Mouse (Mus musculus) G1E-ER4 (cell line): ENCODE data around the gene Eda2r. TPM values are rescaled to one million over a fixed set of nuclear protein-coding genes. Genes with fewer than 3 reads are reported as not detected.

ENCODE experiments used
- GATA1 ChIP-seq: IDR thresholded peaks from one replicate; pipeline ENCODE4 v1.8.0; 2012; ENCODE audit warnings: low read length, inconsistent platforms
- polyA plus RNA-seq: library from polyadenylated mRNA; stranded (reverse); fragments of >175 nt; gene quantifications from 2 replicates; pipeline ENCODE4 v1.2.3, GENCODE M21; 2012

The Eda2r gene
- 0.08 and 0.19 TPM in 2 replicates for polyA plus RNA-seq

DNA sequence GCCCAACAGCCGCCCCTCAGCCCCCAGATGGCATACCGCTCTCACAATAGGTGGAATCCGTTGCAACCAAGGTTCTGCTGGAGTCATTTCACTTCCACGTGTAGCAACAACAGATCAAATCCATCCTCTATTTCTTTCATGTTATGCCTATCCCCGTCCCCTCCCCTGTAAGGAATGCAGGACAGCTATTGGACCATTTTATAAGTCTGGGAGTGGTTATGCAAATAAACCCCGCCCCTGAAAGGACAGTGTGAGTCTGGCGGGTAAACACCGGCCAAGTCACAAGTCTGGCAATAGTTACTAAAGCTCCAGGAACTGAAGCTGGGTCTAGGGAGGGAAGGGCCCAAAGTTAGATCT lies at the start of gene Eda2r:
Gene Eda2r (minus strand): TSS at position 152 of the 357 bp plus-strand sequence.
- TF ChIP-seq GATA1, result no peak

DNA sequence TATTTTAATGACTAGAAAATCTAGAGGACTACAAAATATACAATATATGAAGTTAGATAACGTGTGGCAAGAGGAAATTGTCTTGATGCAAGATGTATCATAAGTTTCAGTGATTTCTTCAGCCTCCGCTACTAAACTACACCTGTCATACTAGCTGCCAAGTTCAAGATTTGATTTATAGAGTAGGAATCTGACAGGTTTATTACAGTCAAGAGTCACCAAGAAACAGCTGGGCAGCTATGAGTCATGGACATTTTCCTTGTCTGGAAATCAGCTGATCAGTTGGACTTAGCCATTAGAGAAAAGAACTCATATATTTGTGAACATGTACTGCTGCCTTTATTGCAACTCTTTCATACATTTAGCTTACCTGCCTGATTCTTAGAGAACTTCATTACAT lies 20.9 kb upstream of the Eda2r start:
- no peak for TF ChIP-seq GATA1

DNA sequence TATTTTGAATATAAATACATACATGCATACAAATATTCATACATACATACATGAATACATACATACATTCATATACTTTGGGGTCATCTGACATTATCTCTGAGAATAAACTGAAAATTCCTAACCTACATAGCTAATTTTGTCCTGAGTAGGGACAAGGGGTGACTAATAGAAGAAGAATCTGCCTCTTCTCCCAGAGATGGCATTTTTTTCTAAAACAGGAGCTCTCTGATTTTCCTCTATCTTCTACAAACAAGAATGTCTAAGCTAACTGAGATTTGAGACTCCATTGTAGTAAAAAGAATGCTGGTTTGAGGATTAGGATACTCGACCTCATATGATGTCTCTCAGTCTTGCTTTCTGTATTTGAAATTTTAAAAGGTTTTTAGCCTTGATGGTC lies 1.1 kb upstream of the Eda2r start:
- no peak for TF ChIP-seq GATA1

DNA sequence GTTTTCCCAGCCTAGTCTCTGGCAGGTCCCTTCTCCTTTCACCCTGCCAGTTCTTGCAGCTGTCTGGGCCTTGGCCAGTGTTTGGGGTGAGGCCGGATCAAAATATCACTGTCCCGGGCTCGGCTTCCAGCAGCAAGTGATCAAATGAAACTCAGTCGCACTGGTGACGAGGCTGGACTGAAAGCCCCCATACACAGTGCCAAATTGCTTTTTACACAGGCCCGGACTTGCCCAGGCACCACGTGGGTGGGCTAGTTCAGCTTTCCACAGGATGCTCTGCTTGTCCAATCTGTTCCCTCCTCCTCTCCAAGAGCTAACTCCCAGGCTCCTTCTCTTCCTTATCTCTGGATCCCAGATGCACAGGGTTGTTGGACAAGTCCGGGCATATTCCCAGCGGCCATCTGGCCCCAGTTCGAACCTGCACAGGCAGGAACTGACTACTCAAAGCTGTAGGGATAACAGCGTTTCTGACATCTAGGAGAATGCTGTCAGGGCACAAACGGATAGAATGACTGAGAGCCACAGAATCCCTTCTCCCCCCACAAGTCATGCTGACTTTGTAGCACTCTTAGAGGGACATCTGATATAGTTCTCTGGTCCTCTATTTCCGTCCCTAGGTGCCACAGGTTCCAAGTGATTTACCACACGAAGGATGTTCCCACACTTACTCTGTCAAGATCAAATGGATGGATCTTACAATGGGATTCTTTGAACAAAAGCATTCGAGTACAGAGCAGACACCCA lies 523 bp downstream of the Eda2r start:
- no peak for TF ChIP-seq GATA1

DNA sequence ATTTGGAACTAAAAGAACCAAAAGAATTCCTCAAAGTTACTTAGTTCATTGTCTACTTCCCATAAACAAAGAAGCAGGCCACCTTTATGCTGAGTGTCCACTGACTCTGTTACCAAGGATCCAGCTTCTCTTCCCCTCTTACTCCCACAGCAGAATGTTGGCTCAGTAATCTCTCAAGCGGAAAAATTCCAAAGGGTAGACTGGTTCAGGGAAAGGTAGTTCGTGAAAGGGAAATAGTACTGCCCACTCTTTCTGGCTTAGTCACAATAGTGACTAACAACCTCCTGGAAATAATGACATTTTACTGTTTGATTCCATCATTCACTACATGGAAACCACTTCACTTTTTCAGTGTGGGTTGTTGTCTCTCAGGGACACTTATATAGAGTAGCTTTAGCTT lies 4.2 kb downstream of the Eda2r start:
- no peak for TF ChIP-seq GATA1

DNA sequence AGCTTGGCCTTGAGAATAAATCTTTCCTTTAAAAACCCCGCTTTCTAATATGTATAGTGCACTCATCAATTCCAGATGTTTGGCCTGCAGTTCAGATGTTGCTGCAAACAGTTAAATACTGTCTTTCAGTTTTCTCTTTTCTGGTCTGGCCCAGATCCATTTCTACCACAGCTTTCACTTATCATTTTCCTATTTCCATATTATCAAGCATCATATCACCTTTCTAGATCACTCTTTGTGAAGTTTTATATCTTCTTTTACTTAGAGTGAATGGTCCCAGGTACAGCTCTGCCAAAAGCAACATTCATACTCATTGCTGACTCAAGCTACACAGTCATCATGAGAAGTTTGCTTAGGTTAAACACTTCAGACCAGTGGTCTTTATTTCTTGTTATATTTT lies 7.8 kb downstream of the Eda2r start:
- no peak for TF ChIP-seq GATA1

DNA sequence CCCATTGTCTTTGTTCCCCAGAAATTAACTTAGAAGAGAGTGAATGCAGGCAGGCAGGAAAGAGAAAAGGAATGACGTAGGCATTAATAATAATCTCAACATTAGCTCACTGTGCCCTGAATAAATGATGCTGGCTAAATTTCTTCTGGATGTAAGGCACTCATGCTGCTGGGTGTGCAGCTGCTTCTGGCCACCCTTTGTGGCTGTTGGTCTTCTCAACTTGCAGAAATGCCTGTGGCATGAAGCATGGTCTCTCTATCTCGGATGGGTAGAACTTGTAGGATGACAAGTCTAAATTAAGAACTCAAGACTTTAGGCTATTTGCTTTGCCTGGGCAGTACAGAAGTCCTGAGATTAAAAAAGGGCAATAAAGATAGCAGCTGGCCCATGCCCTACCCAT lies 8.3 kb downstream of the Eda2r start:
- TF ChIP-seq GATA1, result no peak

DNA sequence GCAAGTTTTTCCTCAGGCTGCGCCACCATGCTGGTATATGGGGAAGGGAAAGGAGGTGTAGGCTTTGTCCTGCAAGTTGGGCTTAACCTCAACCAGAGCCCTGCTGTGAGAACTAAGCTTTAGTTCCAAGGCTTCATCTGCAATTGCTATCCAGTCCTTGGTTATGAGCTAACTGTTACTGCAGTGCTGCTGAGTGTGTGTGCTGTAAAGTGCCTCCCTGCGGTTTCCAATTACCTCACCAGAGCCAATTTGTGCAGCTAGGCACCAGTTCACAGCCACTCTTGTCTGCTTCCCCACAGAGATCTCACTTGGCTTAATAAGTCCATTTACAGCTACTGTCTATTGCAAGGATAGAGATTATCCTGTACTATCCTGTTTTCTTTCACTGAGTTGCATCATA lies 16.1 kb downstream of the Eda2r start:
- TF ChIP-seq GATA1, result no peak

DNA sequence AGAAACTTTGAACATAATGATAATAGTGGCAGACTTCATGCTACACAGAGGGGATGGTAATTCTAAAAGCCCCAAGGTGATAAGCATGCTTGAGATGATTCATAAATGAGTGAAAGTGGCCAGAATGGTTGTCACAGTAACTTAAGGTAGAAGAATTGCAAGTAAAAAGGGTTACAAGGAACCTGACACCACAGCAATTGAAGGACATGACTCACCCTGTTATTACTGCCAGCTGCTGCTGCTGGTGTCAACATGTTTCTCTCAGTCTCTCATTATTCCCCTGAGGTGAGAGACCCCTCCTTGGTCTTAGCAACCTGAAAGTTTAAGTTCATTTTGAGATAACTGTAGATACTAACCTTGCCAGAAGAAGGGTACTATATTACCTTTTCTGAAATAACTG lies 49.1 kb downstream of the Eda2r start:
- no peak for TF ChIP-seq GATA1
